In the genomic region with DNA sequence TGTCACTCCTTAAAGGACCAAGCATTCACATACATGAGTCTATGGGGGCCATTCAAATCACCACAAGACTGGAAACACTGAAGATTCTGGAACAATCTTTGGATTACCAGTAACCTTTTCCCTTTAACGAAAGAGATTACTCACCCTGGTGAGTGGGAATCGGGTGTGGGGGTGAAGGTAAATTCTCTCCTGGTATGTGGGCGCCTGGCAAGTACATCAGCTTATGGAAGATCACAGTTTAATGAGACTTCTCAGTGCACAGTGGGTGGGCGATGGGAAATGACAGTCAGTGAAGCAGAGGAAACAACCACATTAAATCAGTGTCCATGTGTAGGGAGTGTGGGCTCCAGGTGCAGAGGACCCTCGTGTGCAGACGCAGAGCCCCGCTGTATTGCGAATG, we compare ENCODE assay signal across 33 mouse cellular contexts. TPM values are rescaled to one million over a fixed set of nuclear protein-coding genes. Genes with fewer than 3 reads are reported as not detected.
A peak's percentile ranks its signal among the peaks of the same experiment; 100 is the strongest.
DNase-seq lines count a peak whose midpoint lies in the region; ATAC-seq and TF ChIP-seq lines count a peak whose summit lies in the region.
"Had no signal": no experiment of that assay in that cellular context is flagged by ENCODE, and none has a peak within 500 bp of the region (broad histone marks: within the 10 kb centered on the region; RNA-seq: fewer than 3 reads in every experiment).

No protein-coding gene starts in this region.

- no peak overlapping the region for H3K9ac ChIP-seq in kidney, embryonic 15.5 days
- H3K9ac ChIP-seq: embryonic facial prominence, embryonic 12.5 days; forebrain, postnatal 0 days; heart, embryonic 12.5 days; limb, embryonic 12.5 days; liver, postnatal 0 days; neural tube, embryonic 13.5 days had no signal

- no peak for TF ChIP-seq CTCF in left cerebral cortex, adult 2 months (IDR thresholded peaks at IDR 0.05)
- TF ChIP-seq CTCF in olfactory bulb, adult 2 months (IDR thresholded peaks at IDR 0.05; ENCODE audit: insufficient read depth, low read depth, low read length): no peak

- ATAC-seq in kidney, embryonic 15.5 days (replicated peaks; ENCODE audit: low FRiP score): no peak
- ATAC-seq: forebrain, postnatal 0 days; hindbrain, postnatal 0 days; intestine, postnatal 0 days; liver, postnatal 0 days; lung, postnatal 0 days; midbrain, embryonic 16.5 days had no signal

- peak; percentile 33 for DNase-seq in layer of hippocampus, adult 11-12 months (ENCODE audit: low spot score)
- DNase-seq in layer of hippocampus, postnatal 14 days (ENCODE audit: low spot score in 2 of 2): no peak
- DNase-seq in left cerebral cortex, adult 18-20 months (ENCODE audit: low spot score in 2 of 2): peak; percentile 59 to 76
- no peak for DNase-seq in left cerebral cortex, postnatal 10 days (ENCODE audit: extremely low spot score in 1 of 2, low spot score in 2 of 2)
- DNase-seq in left cerebral cortex, adult 2 months (ENCODE audit: extremely low spot score in 1 of 2, low spot score in 2 of 2): peak; percentile 54 to 57
- DNase-seq: adrenal gland, postnatal 36 days; cerebellum, adult 11 months; cerebellum, postnatal 10 days; forebrain, postnatal 0 days; gastrocnemius, postnatal 14 days; heart, adult 18-20 months; heart, postnatal 14 days; kidney, postnatal 4 days; liver, postnatal 0 days; thymus, postnatal 25 days had no signal

- intact Hi-C loops in left cerebral cortex, postnatal 10 days (cut with DNase I): no loop called here
- intact Hi-C loops in left cerebral cortex, adult 2 months (cut with DNase I): no loop called here

- TF ChIP-seq POLR2A in olfactory bulb, adult 2 months (IDR thresholded peaks at IDR 0.05; ENCODE audit: insufficient read depth, low read depth, low read length): no peak

- H3K4me3 ChIP-seq in left cerebral cortex, adult 2 months: no peak overlapping the region
- no peak overlapping the region for H3K4me3 ChIP-seq in olfactory bulb, adult 2 months (ENCODE audit: insufficient read depth, low read depth, low read length)
- no peak overlapping the region for H3K4me3 ChIP-seq in kidney, embryonic 15.5 days (replicated peaks)
- H3K4me3 ChIP-seq: embryonic facial prominence, embryonic 12.5 days; heart, embryonic 12.5 days; limb, embryonic 12.5 days; midbrain, embryonic 10.5 days; myocyte; neural tube, embryonic 13.5 days had no signal

- H3K27ac ChIP-seq in left cerebral cortex, adult 2 months: peak overlapping the region; percentile 51; the same call in 1 of the 2 replicates
- peak overlapping the region; percentile 60 for H3K27ac ChIP-seq in olfactory bulb, adult 2 months (ENCODE audit: insufficient read depth, low read depth, low read length)
- no peak overlapping the region for H3K27ac ChIP-seq in kidney, embryonic 15.5 days
- H3K27ac ChIP-seq: embryonic facial prominence, embryonic 12.5 days; hindbrain, postnatal 0 days; limb, embryonic 12.5 days; macrophage; midbrain, embryonic 10.5 days; neural tube, embryonic 13.5 days had no signal

- H3K27me3 ChIP-seq in kidney, embryonic 15.5 days: no peaks in the 10 kb centered on the region
- H3K27me3 ChIP-seq: embryonic facial prominence, embryonic 12.5 days; heart, embryonic 12.5 days; limb, embryonic 12.5 days; neural tube, embryonic 13.5 days had no signal

- WGBS in olfactory bulb, adult 2 months: 68% methylated on average over 8 of the region's 8 CpGs
- 85% methylated on average over 8 of the region's 8 CpGs for WGBS in kidney, embryonic 15.5 days

- H3K4me2 ChIP-seq in kidney, embryonic 15.5 days: no peak overlapping the region
- H3K4me2 ChIP-seq: embryonic facial prominence, embryonic 12.5 days; heart, embryonic 12.5 days; limb, embryonic 12.5 days; liver, embryonic 11.5 days; neural tube, embryonic 13.5 days had no signal

- H3K4me1 ChIP-seq in olfactory bulb, adult 2 months (ENCODE audit: control insufficient read depth, insufficient read depth, low read length): peaks cover 31% of the 10 kb centered on the region
- no peaks in the 10 kb centered on the region for H3K4me1 ChIP-seq in kidney, embryonic 15.5 days
- H3K4me1 ChIP-seq: embryonic facial prominence, embryonic 12.5 days; heart, embryonic 12.5 days; limb, embryonic 12.5 days; midbrain, embryonic 10.5 days; neural tube, embryonic 13.5 days had no signal

- no peaks in the 10 kb centered on the region for H3K9me3 ChIP-seq in kidney, embryonic 15.5 days (replicated peaks)
- H3K9me3 ChIP-seq: embryonic facial prominence, embryonic 12.5 days; heart, embryonic 12.5 days; limb, embryonic 12.5 days; midbrain, embryonic 10.5 days; neural tube, embryonic 13.5 days had no signal

- peaks cover 45% of the 10 kb centered on the region for H3K36me3 ChIP-seq in kidney, embryonic 15.5 days

RNA-seq across cellular contexts. Expression of a gene that starts 16.7 kb away (rescaled TPM):
- under 1 TPM in 1 of 2 experiments, not detected in 1; 0.31 TPM for total RNA-seq in layer of hippocampus, postnatal 14 days (2021)
- total RNA-seq in left cerebral cortex, adult 18-20 months (2021): not detected
- total RNA-seq in left cerebral cortex, postnatal 10 days (2021): under 1 TPM in 1 of 2 experiments, not detected in 1; 0.36 TPM
- total RNA-seq in left cerebral cortex, adult 2 months (2021): not detected
- polyA plus RNA-seq in olfactory bulb, adult 2 months (2012; ENCODE audit: insufficient read depth, insufficient read length, low replicate concordance, missing spikeins): not detected in 2 replicates
- not detected in 2 replicates for polyA plus RNA-seq in kidney, embryonic 15.5 days (2015; fragmentation: Nextera tagmentation; extraction: Ambion mirVana)
- total RNA-seq: forebrain, postnatal 0 days; gastrocnemius, postnatal 14 days; heart, postnatal 14 days had no signal
- polyA plus RNA-seq: embryonic facial prominence, embryonic 12.5 days; forebrain, embryonic 11.5 days; forebrain, postnatal 0 days; heart, embryonic 12.5 days; hindbrain, embryonic 11.5 days; hindbrain, postnatal 0 days; intestine, postnatal 0 days; kidney, embryonic 14.5 days; limb, embryonic 12.5 days; liver, embryonic 11.5 days; liver, postnatal 0 days; macrophage; midbrain, embryonic 10.5 days; midbrain, embryonic 16.5 days; myocyte; neural tube, embryonic 13.5 days; stomach, embryonic 14.5 days had no signal

RNA-seq across cellular contexts. Expression of a gene that starts 24.7 kb away (rescaled TPM):
- total RNA-seq in layer of hippocampus, postnatal 14 days (2021): 100 to 1,000 TPM; 115 to 120 TPM
- total RNA-seq in left cerebral cortex, adult 18-20 months (2021): 100 to 1,000 TPM; 161 to 167 TPM
- 100 to 1,000 TPM; 115 to 125 TPM for total RNA-seq in left cerebral cortex, postnatal 10 days (2021)
- total RNA-seq in left cerebral cortex, adult 2 months (2021): 100 to 1,000 TPM; 143 to 163 TPM
- polyA plus RNA-seq in olfactory bulb, adult 2 months (2012; ENCODE audit: insufficient read depth, insufficient read length, low replicate concordance, missing spikeins): not detected in 2 replicates
- 24.9 and 27.3 TPM in 2 replicates for polyA plus RNA-seq in kidney, embryonic 15.5 days (2015; fragmentation: Nextera tagmentation; extraction: Ambion mirVana)

Comparison
In these comparisons a context has a peak if more than half of its experiments do, and no peak if none do; other contexts are left out.
1. DNase-seq: peak in layer of hippocampus, adult 11-12 months (single experiment), left cerebral cortex, adult 18-20 months (2 of 2) and left cerebral cortex, adult 2 months (2 of 2); none in layer of hippocampus, postnatal 14 days (0 of 2) and left cerebral cortex, postnatal 10 days (0 of 2).